Comparison of ENCODE assay signal across 12 mouse cellular contexts in genomic region chr1:189817089-189817488, GRCm38 (mm10).
A peak's percentile ranks its signal among the peaks of the same experiment; 100 is the strongest.
DNase-seq lines count a peak whose midpoint lies in the region; ATAC-seq and TF ChIP-seq lines count a peak whose summit lies in the region.
"Had no signal": no experiment of that assay in that cellular context is flagged by ENCODE, and none has a peak within 500 bp of the region (broad histone marks: within the 10 kb centered on the region; RNA-seq: fewer than 3 reads in every experiment).

No protein-coding gene starts in this region.

- no peak overlapping the region for H3K9ac ChIP-seq in intestine, embryonic 14.5 days (ENCODE audit: low read length)
- no peak overlapping the region for H3K9ac ChIP-seq in intestine, postnatal 0 days (ENCODE audit: low read depth, low read length)
- no peak overlapping the region for H3K9ac ChIP-seq in limb, embryonic 15.5 days
- H3K9ac ChIP-seq: forebrain, postnatal 0 days; neural tube, embryonic 13.5 days had no signal

- H3K4me3 ChIP-seq in intestine, embryonic 14.5 days (ENCODE audit: low read depth, low read length): no peak overlapping the region
- H3K4me3 ChIP-seq in intestine, postnatal 0 days (ENCODE audit: low read depth, low read length): no peak overlapping the region
- no peak overlapping the region for H3K4me3 ChIP-seq in limb, embryonic 15.5 days
- H3K4me3 ChIP-seq: neural tube, embryonic 13.5 days had no signal

- H3K27ac ChIP-seq in intestine, embryonic 14.5 days (ENCODE audit: low read depth): 0 out of 2 replicates have a peak overlapping the region, but pooled peaks have one; percentile 59
- H3K27ac ChIP-seq in intestine, postnatal 0 days (ENCODE audit: low read depth, low read length): no peak overlapping the region
- H3K27ac ChIP-seq in limb, embryonic 15.5 days: peak overlapping the region; percentile 86
- H3K27ac ChIP-seq: macrophage; neural tube, embryonic 13.5 days had no signal

- no peak for DNase-seq in intestine, embryonic 14.5 days (ENCODE audit: low spot score)
- DNase-seq in thymus, postnatal 0 days (ENCODE audit: low spot score): peak; percentile 71
- DNase-seq in thymus, adult 18-20 months: no peak
- DNase-seq in adipocyte (ENCODE audit: low spot score): no peak
- DNase-seq in cerebellum, postnatal 25 days: no peak
- DNase-seq: cerebellum, adult 11-12 months had no signal

- H3K27me3 ChIP-seq in intestine, embryonic 14.5 days (replicated peaks; ENCODE audit: control insufficient read depth, insufficient read depth, low read length): no peaks in the 10 kb centered on the region
- no peaks in the 10 kb centered on the region for H3K27me3 ChIP-seq in intestine, postnatal 0 days (replicated peaks; ENCODE audit: control insufficient read depth, insufficient read depth, low read length)
- no peaks in the 10 kb centered on the region for H3K27me3 ChIP-seq in limb, embryonic 15.5 days
- H3K27me3 ChIP-seq: neural tube, embryonic 13.5 days had no signal

- no peaks in the 10 kb centered on the region for H3K9me3 ChIP-seq in intestine, embryonic 14.5 days (ENCODE audit: control insufficient read depth, low read length)
- no peaks in the 10 kb centered on the region for H3K9me3 ChIP-seq in intestine, postnatal 0 days (ENCODE audit: control insufficient read depth)
- H3K9me3 ChIP-seq in limb, embryonic 15.5 days: no peaks in the 10 kb centered on the region
- H3K9me3 ChIP-seq: neural tube, embryonic 13.5 days had no signal

- peaks cover 14% of the 10 kb centered on the region; the same call in 1 of the 2 replicates for H3K4me1 ChIP-seq in intestine, embryonic 14.5 days (replicated peaks; ENCODE audit: control insufficient read depth, insufficient read depth, low read length)
- H3K4me1 ChIP-seq in intestine, postnatal 0 days (replicated peaks; ENCODE audit: control insufficient read depth, insufficient read depth, low read length): no peaks in the 10 kb centered on the region; the same call in 1 of the 2 replicates
- peaks cover 52% of the 10 kb centered on the region for H3K4me1 ChIP-seq in limb, embryonic 15.5 days
- H3K4me1 ChIP-seq: neural tube, embryonic 13.5 days had no signal

- H3K36me3 ChIP-seq in intestine, embryonic 14.5 days (ENCODE audit: control insufficient read depth, insufficient read depth, low read length): no peaks in the 10 kb centered on the region
- H3K36me3 ChIP-seq in intestine, postnatal 0 days (ENCODE audit: control insufficient read depth, insufficient read depth): no peaks in the 10 kb centered on the region
- no peaks in the 10 kb centered on the region for H3K36me3 ChIP-seq in limb, embryonic 15.5 days
- H3K36me3 ChIP-seq: neural tube, embryonic 13.5 days had no signal

- WGBS in intestine, embryonic 14.5 days: 87% methylated on average over 8 of the region's 8 CpGs
- WGBS in intestine, postnatal 0 days: 81% methylated on average over 8 of the region's 8 CpGs
- WGBS in limb, embryonic 15.5 days: 58% methylated on average over 8 of the region's 8 CpGs

- no peak for ATAC-seq in intestine, embryonic 14.5 days (replicated peaks; ENCODE audit: low FRiP score, low TSS enrichment, low read depth)
- ATAC-seq in intestine, postnatal 0 days: no peak
- no peak for ATAC-seq in limb, embryonic 15.5 days (ENCODE audit: insufficient number of reproducible peaks, low FRiP score, low TSS enrichment, low read depth)
- ATAC-seq: midbrain, embryonic 16.5 days had no signal

- no peak for TF ChIP-seq CTCF in intestine, postnatal 0 days (IDR thresholded peaks at IDR 0.05; ENCODE audit: low read depth)

- no peak overlapping the region for H3K4me2 ChIP-seq in intestine, embryonic 14.5 days (ENCODE audit: low read length)
- H3K4me2 ChIP-seq in intestine, postnatal 0 days (replicated peaks; ENCODE audit: low read depth): no peak overlapping the region
- H3K4me2 ChIP-seq in limb, embryonic 15.5 days: no peak overlapping the region
- H3K4me2 ChIP-seq: neural tube, embryonic 13.5 days had no signal
